ENCODE assay signal across 11 mouse cellular contexts in the genomic region with DNA sequence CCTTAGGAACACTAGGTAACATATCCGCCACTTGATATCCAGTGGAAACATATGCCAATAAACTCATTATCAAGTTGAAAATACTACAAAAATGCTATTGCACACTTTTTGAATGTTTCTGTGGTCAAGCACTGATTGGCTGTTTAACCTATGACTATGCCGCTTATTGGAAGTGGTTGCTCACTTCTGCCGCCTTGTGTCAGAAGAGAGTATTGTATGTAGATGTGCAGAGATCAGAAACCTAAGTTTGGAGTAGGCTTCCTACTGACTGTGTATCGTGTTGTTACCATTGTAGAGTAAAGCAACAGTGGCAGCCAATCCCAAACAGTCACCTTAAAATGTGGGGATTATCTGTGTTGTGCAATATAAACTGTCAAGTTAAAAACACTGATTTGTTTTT.
A peak's percentile ranks its signal among the peaks of the same experiment; 100 is the strongest.
DNase-seq lines count a peak whose midpoint lies in the region; ATAC-seq lines count a peak whose summit lies in the region.
"Had no signal": no experiment of that assay in that cellular context is flagged by ENCODE, and none has a peak within 500 bp of the region (broad histone marks: within the 10 kb centered on the region; RNA-seq: fewer than 3 reads in every experiment).

No protein-coding gene starts in this region.

- H3K4me2 ChIP-seq in hindbrain, embryonic 11.5 days (replicated peaks; ENCODE audit: low read depth, low read length): no peak overlapping the region
- no peak overlapping the region for H3K4me2 ChIP-seq in hindbrain, embryonic 12.5 days (replicated peaks)
- H3K4me2 ChIP-seq: hindbrain, embryonic 14.5 days had no signal

- H3K27me3 ChIP-seq in hindbrain, embryonic 11.5 days (ENCODE audit: control insufficient read depth, insufficient read depth, low read length): no peaks in the 10 kb centered on the region
- no peaks in the 10 kb centered on the region for H3K27me3 ChIP-seq in hindbrain, embryonic 12.5 days

- no peak for ATAC-seq in hindbrain, embryonic 11.5 days (ENCODE audit: low FRiP score)
- no peak for ATAC-seq in hindbrain, embryonic 12.5 days (ENCODE audit: low FRiP score)
- ATAC-seq in common myeloid progenitor, adult 5-6 weeks (replicated peaks; ENCODE audit: low read depth, poor library complexity, severe bottlenecking): peak; percentile 60; the same call in 1 of the 2 replicates

- WGBS in hindbrain, embryonic 11.5 days: 90% methylated on average over 4 of the region's 4 CpGs
- WGBS in hindbrain, embryonic 12.5 days: 90% methylated on average over 4 of the region's 4 CpGs

- H3K9me3 ChIP-seq in hindbrain, embryonic 11.5 days (ENCODE audit: control insufficient read depth, low read length): no peaks in the 10 kb centered on the region
- H3K9me3 ChIP-seq in hindbrain, embryonic 12.5 days (replicated peaks): no peaks in the 10 kb centered on the region

- DNase-seq in hindbrain, embryonic 11.5 days (ENCODE audit: low spot score): peak; percentile 4
- peak; percentile 45 for DNase-seq in thymus, postnatal 0 days (ENCODE audit: low spot score)
- no peak for DNase-seq in thymus, postnatal 36 days
- no peak for DNase-seq in spleen, adult 12 weeks (ENCODE audit: low spot score)
- no peak for DNase-seq in cerebellum, adult 11 months
- DNase-seq in urinary bladder, postnatal 10 days (ENCODE audit: low spot score): no peak
- DNase-seq: cerebellum, adult 2 months had no signal

- no peak overlapping the region for H3K9ac ChIP-seq in hindbrain, embryonic 11.5 days (ENCODE audit: low read depth, low read length)
- no peak overlapping the region for H3K9ac ChIP-seq in hindbrain, embryonic 12.5 days
- H3K9ac ChIP-seq: hindbrain, embryonic 14.5 days had no signal

- H3K36me3 ChIP-seq in hindbrain, embryonic 11.5 days (ENCODE audit: control insufficient read depth, insufficient read depth, low read length): no peaks in the 10 kb centered on the region
- no peaks in the 10 kb centered on the region for H3K36me3 ChIP-seq in hindbrain, embryonic 12.5 days

- no peak overlapping the region for H3K4me3 ChIP-seq in hindbrain, embryonic 11.5 days (ENCODE audit: low read depth, low read length)
- H3K4me3 ChIP-seq in hindbrain, embryonic 12.5 days: no peak overlapping the region
- H3K4me3 ChIP-seq: erythroblast, embryonic 14.5 days had no signal

- no peak overlapping the region for H3K27ac ChIP-seq in hindbrain, embryonic 11.5 days (ENCODE audit: low read depth, low read length)
- no peak overlapping the region for H3K27ac ChIP-seq in hindbrain, embryonic 12.5 days
- H3K27ac ChIP-seq: hindbrain, embryonic 14.5 days had no signal

- H3K4me1 ChIP-seq in hindbrain, embryonic 11.5 days (replicated peaks; ENCODE audit: control insufficient read depth, insufficient read depth, low read length): no peaks in the 10 kb centered on the region
- H3K4me1 ChIP-seq in hindbrain, embryonic 12.5 days: no peaks in the 10 kb centered on the region

Comparison
In these comparisons a context has a peak if more than half of its experiments do, and no peak if none do; other contexts are left out.
1. DNase-seq: peak in hindbrain, embryonic 11.5 days (single experiment) and thymus, postnatal 0 days (single experiment); none in thymus, postnatal 36 days (0 of 2), spleen, adult 12 weeks (single experiment), cerebellum, adult 11 months (single experiment) and urinary bladder, postnatal 10 days (single experiment).